Mouse (Mus musculus) forebrain, postnatal 0 days (tissue): ENCODE measurements at regions not wholly inside any gene's neighbourhood (a gene's known extent, or its start where the extent isn't known, plus 50 kb on each side); places are given as distances from the start of the nearest gene placed in this dataset.
A peak's percentile ranks its signal among the peaks of the same experiment; 100 is the strongest.

Experiments used
- ATAC-seq: fragments of 200-750 bp; cut with Nextera tagmentation; 2 replicates; pipeline ENCODE4 v1.8.0; 2017; ENCODE audit warnings: mild to moderate bottlenecking, moderate library complexity
- DNase-seq: peaks from one replicate; pipeline ENCODE4 v3.0.0-alpha.2; 2015
- H3K27ac ChIP-seq: fragments of 300-500 bp; sonication (generic); 2 replicates; pipeline ENCODE4 v1.5.1; 2014; ENCODE audit warnings: low read depth, mild to moderate bottlenecking, antibody characterized with exemption, low read length, moderate library complexity, mixed read lengths
- H3K27me3 ChIP-seq: fragments of 300-500 bp; sonication (generic); 2 replicates; pipeline ENCODE4 v1.6.1; 2014; ENCODE audit warnings: mild to moderate bottlenecking, low read length, mixed read lengths; ENCODE audit not compliant: insufficient read depth
- H3K36me3 ChIP-seq: fragments of 300-500 bp; sonication (generic); 2 replicates; pipeline ENCODE4 v1.6.1; 2014; ENCODE audit warnings: mild to moderate bottlenecking, moderate library complexity; ENCODE audit not compliant: insufficient read depth
- H3K4me1 ChIP-seq: fragments of 300-500 bp; sonication (generic); 2 replicates; pipeline ENCODE4 v1.6.1; 2014; ENCODE audit warnings: antibody characterized with exemption; ENCODE audit not compliant: insufficient read depth
- H3K4me2 ChIP-seq: fragments of 300-500 bp; sonication (generic); 2 replicates; pipeline ENCODE4 v1.6.1; 2014; ENCODE audit warnings: low read depth, mild to moderate bottlenecking, moderate library complexity
- H3K4me3 ChIP-seq: fragments of 300-500 bp; sonication (generic); 2 replicates; pipeline ENCODE4 v1.5.1; 2014; ENCODE audit warnings: low read depth, low read length, mixed read lengths
- H3K9ac ChIP-seq: fragments of 300-500 bp; sonication (generic); 2 replicates; pipeline ENCODE4 v1.6.1; 2014; ENCODE audit warnings: mild to moderate bottlenecking
- H3K9me3 ChIP-seq: fragments of 300-500 bp; sonication (generic); 2 replicates; pipeline ENCODE4 v1.6.1; 2016; ENCODE audit warnings: low read length
- CTCF ChIP-seq: sonication (generic); IDR thresholded peaks from 2 replicates; pipeline ENCODE4 v1.5.1; 2016; ENCODE audit warnings: antibody characterized with exemption, control low read depth, low read depth
- WGBS: fragments of 180-500 bp; shearing (Covaris S2); extraction: QIAGEN DNeasy Blood & Tissue Kit; methylation state at CpG from one replicate; pipeline ENCODE4 v1.1.7; 2014; 5-methylcytosine and 5-hydroxymethylcytosine counted together

- Histone ChIP-seq H3K36me3 (no peaks in the 10 kb centered on the region), H3K27ac (no peak overlapping the region), H3K4me2 (no peak overlapping the region), H3K27me3 (no peaks in the 10 kb centered on the region), H3K4me1 (no peaks in the 10 kb centered on the region), H3K9me3 (no peaks in the 10 kb centered on the region), H3K4me3 (no peak overlapping the region), H3K9ac (no peak overlapping the region)
- DNase-seq (peak; percentile 55), ATAC-seq (no peak)
- peak; percentile 77 for TF ChIP-seq CTCF
- 82% methylated on average over 9 of the region's 9 CpGs for WGBS
Measured at GRCm38 (mm10) chr15:59905832-59906797, 110.3 kb downstream of the 4933412E24Rik start.

DNA sequence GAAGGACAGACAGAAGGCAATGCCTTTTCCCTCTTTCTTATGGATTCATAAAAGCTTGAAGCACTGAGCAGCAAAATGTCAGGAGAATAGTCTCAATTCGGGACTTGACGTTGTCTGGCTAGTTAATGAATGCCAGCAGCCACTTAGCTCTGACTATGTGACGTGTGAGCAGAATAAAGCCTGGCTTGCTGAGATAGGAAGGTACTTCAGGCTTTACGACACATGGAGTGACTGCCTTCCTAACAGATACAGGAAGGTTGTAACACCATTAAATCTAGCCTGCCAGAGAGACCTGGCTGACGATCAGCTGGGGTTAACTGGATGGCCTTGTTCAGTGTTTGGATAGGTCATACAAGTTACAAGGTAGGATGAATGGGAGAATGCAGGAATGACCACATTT, 111.7 kb downstream of the 4933412E24Rik start:
- no peaks in the 10 kb centered on the region for H3K36me3 ChIP-seq
- no peaks in the 10 kb centered on the region for H3K27me3 ChIP-seq
- ATAC-seq (no peak), DNase-seq (no peak)
- no peak overlapping the region for H3K4me2 ChIP-seq
- no peak overlapping the region for H3K4me3 ChIP-seq
- no peaks in the 10 kb centered on the region for H3K9me3 ChIP-seq
- WGBS: 61% methylated on average over 5 of the region's 5 CpGs
- H3K9ac ChIP-seq: no peak overlapping the region
- no peak overlapping the region for H3K27ac ChIP-seq
- H3K4me1 ChIP-seq: no peaks in the 10 kb centered on the region
- TF ChIP-seq CTCF: no peak

- H3K4me2 ChIP-seq: no peak overlapping the region
- no peak overlapping the region for H3K27ac ChIP-seq
- no peak overlapping the region for H3K4me3 ChIP-seq
- H3K36me3 ChIP-seq: no peaks in the 10 kb centered on the region
- no peak overlapping the region for H3K9ac ChIP-seq
- 86% methylated on average over 2 of the region's 2 CpGs for WGBS
- DNase-seq (no peak), ATAC-seq (no peak)
- H3K27me3 ChIP-seq: no peaks in the 10 kb centered on the region
- no peak for TF ChIP-seq CTCF
- no peaks in the 10 kb centered on the region for H3K9me3 ChIP-seq
- no peaks in the 10 kb centered on the region for H3K4me1 ChIP-seq
Measured at GRCm38 (mm10) chr15:59888996-59889395, 127.4 kb downstream of the 4933412E24Rik start.

DNA sequence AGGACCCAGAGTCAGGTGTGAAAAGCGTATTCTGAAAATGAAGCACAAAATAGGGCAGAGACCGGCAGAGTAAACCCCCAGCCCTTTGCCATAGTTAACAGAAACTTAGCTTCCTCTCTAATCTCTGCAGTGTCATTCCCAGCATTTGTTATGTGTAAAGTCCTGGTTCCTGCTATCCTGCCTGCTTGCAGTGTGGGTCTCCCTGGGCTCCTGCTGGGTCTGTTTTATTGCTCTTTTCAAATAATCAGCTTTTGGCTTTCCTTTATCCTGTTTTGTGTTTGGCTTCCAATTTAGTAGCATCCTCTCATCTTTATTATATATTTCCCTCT, 128.3 kb downstream of the 4933412E24Rik start:
- H3K27ac ChIP-seq: peak overlapping the region; percentile 21; the same call in 1 of the 2 replicates
- no peak overlapping the region for H3K4me3 ChIP-seq
- ATAC-seq (no peak), DNase-seq (no peak)
- no peak overlapping the region for H3K4me2 ChIP-seq
- TF ChIP-seq CTCF: no peak
- no peaks in the 10 kb centered on the region for H3K4me1 ChIP-seq
- no peaks in the 10 kb centered on the region for H3K36me3 ChIP-seq
- no peak overlapping the region for H3K9ac ChIP-seq
- WGBS: 34% methylated on average over 2 of the region's 2 CpGs
- H3K27me3 ChIP-seq: no peaks in the 10 kb centered on the region
- no peaks in the 10 kb centered on the region for H3K9me3 ChIP-seq

DNA sequence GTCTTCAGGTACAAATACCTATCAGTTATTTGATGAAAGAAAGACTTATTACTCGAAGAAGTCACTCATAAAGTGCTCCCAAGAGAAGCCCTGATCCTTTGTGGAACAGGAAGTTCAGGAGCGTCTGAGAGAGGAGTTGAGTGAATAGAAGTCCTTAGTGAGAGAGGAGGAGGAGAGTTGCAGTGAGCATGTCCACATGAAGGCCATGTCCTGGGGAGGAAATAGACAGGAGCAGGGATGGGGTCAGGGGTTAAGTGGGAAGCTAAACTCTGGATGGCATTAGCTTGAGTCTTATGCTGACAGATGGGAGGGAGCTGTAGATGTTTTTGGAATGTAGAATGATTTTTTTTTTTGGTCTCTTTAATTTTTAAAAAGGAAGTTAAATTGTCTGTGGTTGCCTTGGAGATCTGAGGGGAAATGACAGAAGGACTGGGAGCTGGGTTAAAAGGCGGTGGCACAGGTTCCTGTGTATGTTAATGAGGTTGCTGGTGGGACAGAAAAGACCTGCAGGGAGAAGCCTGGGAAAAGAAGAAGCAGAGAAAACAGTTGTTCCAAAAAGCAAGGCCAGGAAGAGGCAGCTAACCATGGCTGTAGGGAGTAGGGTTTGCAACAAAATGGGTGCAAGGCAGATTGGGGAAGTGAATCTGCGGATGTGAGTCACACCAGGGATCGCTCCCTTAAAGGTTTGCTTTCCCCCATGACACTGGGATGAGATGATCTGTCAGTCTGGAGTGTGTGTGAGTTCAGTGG, 128.9 kb downstream of the 4933412E24Rik start:
- Histone ChIP-seq H3K9me3 (no peaks in the 10 kb centered on the region), H3K36me3 (no peaks in the 10 kb centered on the region), H3K27me3 (no peaks in the 10 kb centered on the region), H3K9ac (no peak overlapping the region), H3K4me2 (no peak overlapping the region), H3K27ac (peak overlapping the region; percentile 21; the same call in 1 of the 2 replicates), H3K4me3 (no peak overlapping the region), H3K4me1 (no peaks in the 10 kb centered on the region)
- no peak for TF ChIP-seq CTCF
- ATAC-seq (no peak), DNase-seq (no peak)
- 49% methylated on average over 5 of the region's 5 CpGs for WGBS

DNA sequence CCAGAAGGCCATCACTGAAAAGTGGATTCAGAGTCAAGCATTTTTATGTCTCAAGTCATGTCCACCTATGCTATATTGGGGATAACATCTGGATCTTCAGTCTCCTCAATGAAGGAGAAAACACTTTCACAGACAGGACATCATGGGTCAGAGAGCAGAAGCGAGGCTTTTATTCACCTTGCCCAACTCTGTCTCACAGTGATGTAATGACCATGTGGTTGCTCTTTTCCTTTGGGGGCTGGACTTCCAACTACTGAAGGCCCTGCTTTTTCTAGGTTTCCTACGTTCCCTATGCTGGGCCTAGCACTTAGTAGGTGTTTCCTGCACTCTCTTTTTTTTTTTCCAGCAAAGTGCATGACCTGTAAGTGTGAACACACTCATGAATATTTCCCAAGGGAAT, 130.4 kb downstream of the 4933412E24Rik start:
- Histone ChIP-seq H3K9ac (no peak overlapping the region), H3K9me3 (no peaks in the 10 kb centered on the region), H3K36me3 (no peaks in the 10 kb centered on the region), H3K27me3 (no peaks in the 10 kb centered on the region), H3K4me2 (no peak overlapping the region), H3K27ac (no peak overlapping the region), H3K4me1 (no peaks in the 10 kb centered on the region), H3K4me3 (no peak overlapping the region)
- DNase-seq: no peak
- no peak for ATAC-seq
- WGBS: 85% methylated on average over 2 of the region's 2 CpGs
- TF ChIP-seq CTCF: no peak

DNA sequence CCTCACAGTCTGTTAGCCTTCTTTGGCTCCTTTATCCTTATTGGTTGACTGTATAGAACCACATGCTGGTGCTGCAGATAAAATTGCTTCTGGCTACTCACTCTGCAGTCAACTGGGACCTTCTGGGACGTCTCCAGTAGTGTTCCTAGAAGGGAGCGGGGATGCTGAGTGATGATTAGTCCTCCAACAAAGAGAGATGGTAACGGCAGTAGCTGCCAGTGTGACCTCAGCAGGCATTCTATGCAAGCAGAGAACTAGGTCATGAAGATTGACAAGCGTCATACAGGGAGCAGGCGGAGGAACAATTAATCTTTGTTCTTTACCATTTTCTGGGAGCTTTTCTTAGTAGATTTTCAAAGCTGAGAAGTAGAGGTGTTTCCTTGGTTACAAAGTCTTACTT, 134.0 kb downstream of the 4933412E24Rik start:
- WGBS: 65% methylated on average over 5 of the region's 5 CpGs

More for the DNA sequence above, 134.0 kb downstream of the 4933412E24Rik start:
- Histone ChIP-seq H3K4me3 (no peak overlapping the region), H3K27me3 (no peaks in the 10 kb centered on the region), H3K9me3 (no peaks in the 10 kb centered on the region), H3K27ac (no peak overlapping the region), H3K4me1 (no peaks in the 10 kb centered on the region), H3K36me3 (no peaks in the 10 kb centered on the region), H3K9ac (no peak overlapping the region), H3K4me2 (no peak overlapping the region)
- no peak; the same call in 1 of the 2 replicates for ATAC-seq
- DNase-seq: no peak
- no peak for TF ChIP-seq CTCF
